Mouse (Mus musculus) colon, adult 2 months (tissue): Measurements from ENCODE around the gene Klhl24. TPM values are rescaled to one million over a fixed set of nuclear protein-coding genes. Genes with fewer than 3 reads are reported as not detected.

ENCODE experiments used
- polyA plus RNA-seq: library from polyadenylated mRNA; depleted of rRNA; stranded (reverse); fragments of >200 nt; gene quantifications from 2 replicates; pipeline ENCODE4 v1.2.3, GENCODE M21; 2012; rRNA removed

Klhl24 gene
- polyA plus RNA-seq = 4.9 and 5.7 TPM in 2 replicates

GRCm38 (mm10) chr16:20097069-20097710 is at the start of gene Klhl24:
TSS of gene Klhl24 (plus strand) at chr16:20097542.

GRCm38 (mm10) chr16:20140772-20141531 is 43.6 kb downstream of the Klhl24 start, which contains the start of gene Yeats2:
TSS of gene Yeats2 (plus strand) at chr16:20141063.

Other genes with a start within 250 kb of the Klhl24 start
- gene Klhl6, start 114.5 kb upstream of the Klhl24 start, polyA plus RNA-seq = 0.85 and 1.2 TPM in 2 replicates
- 17.6 and 19.7 TPM in 2 replicates for gene Yeats2, start 43.5 kb downstream of the Klhl24 start, polyA plus RNA-seq
- gene Map6d1, start 143.8 kb downstream of the Klhl24 start, polyA plus RNA-seq = 0.07 and 0.09 TPM in 2 replicates
- gene Parl, start 204.8 kb downstream of the Klhl24 start, polyA plus RNA-seq = 28.6 and 44.6 TPM in 2 replicates
- gene Cyp2ab1, start 227.9 kb downstream of the Klhl24 start, polyA plus RNA-seq = 0.20 and 0.44 TPM in 2 replicates